Mouse (Mus musculus) brown adipose tissue, adult 24 weeks (tissue): Measurements from ENCODE around the gene Med13l. TPM values are rescaled to one million over a fixed set of nuclear protein-coding genes. Genes with fewer than 3 reads are reported as not detected.

Source experiments
- H3K27ac ChIP-seq: fragments of 200-500 bp; replicated peaks from 2 replicates; pipeline ENCODE4 v1.5.1; 2012; ENCODE audit warnings: low read depth, mild to moderate bottlenecking, low read length
- H3K4me1 ChIP-seq: fragments of 200-500 bp; 2 replicates; pipeline ENCODE4 v1.6.1; 2012; ENCODE audit warnings: low read length, mixed read lengths; ENCODE audit not compliant: control insufficient read depth, insufficient read depth, insufficient read length
- H3K4me3 ChIP-seq: fragments of 200-500 bp; 2 replicates; pipeline ENCODE4 v1.5.1; 2012; ENCODE audit warnings: low read depth, mild to moderate bottlenecking, low read length, moderate library complexity; ENCODE audit not compliant: insufficient read depth
- polyA plus RNA-seq: library from polyadenylated mRNA; stranded (reverse); fragments of >200 nt; gene quantifications from 2 replicates; pipeline ENCODE4 v1.2.4, GENCODE M21; 2012; ENCODE audit not compliant: missing spikeins, insufficient read depth, insufficient read length

Med13l gene
- polyA plus RNA-seq, 1 experiment = 11.4 TPM

- no peak overlapping the region for H3K27ac ChIP-seq
- H3K4me3 ChIP-seq = no peak overlapping the region
- peaks cover 13% of the 10 kb centered on the region for H3K4me1 ChIP-seq
Measured at GRCm38 (mm10) chr5:118661751-118662150, 101.3 kb downstream of the Med13l start.

GRCm38 (mm10) chr5:118663999-118664398, 103.5 kb downstream of the Med13l start:
- no peak overlapping the region for H3K4me3 ChIP-seq
- H3K27ac ChIP-seq = no peak overlapping the region
- H3K4me1 ChIP-seq = peaks cover 9% of the 10 kb centered on the region

GRCm38 (mm10) chr5:118665023-118665422, 104.5 kb downstream of the Med13l start:
- H3K4me3 ChIP-seq = no peak overlapping the region
- no peak overlapping the region for H3K27ac ChIP-seq
- peaks cover 8% of the 10 kb centered on the region; the same call in 1 of the 2 replicates for H3K4me1 ChIP-seq

- H3K4me3 ChIP-seq = no peak overlapping the region
- no peak overlapping the region for H3K27ac ChIP-seq
- peaks cover 4% of the 10 kb centered on the region; the same call in 1 of the 2 replicates for H3K4me1 ChIP-seq
Measured at GRCm38 (mm10) chr5:118666437-118667207, 106.1 kb downstream of the Med13l start.

- Histone ChIP-seq H3K4me1 (peaks cover 4% of the 10 kb centered on the region; the same call in 1 of the 2 replicates), H3K27ac (no peak overlapping the region), H3K4me3 (no peak overlapping the region)
Measured at GRCm38 (mm10) chr5:118667863-118668262, 107.4 kb downstream of the Med13l start.

- Histone ChIP-seq H3K4me1 (no peaks in the 10 kb centered on the region), H3K4me3 (no peak overlapping the region), H3K27ac (no peak overlapping the region)
Measured at GRCm38 (mm10) chr5:118668931-118669330, 108.5 kb downstream of the Med13l start.

- no peak overlapping the region for H3K4me3 ChIP-seq
- H3K4me1 ChIP-seq = peaks cover 11% of the 10 kb centered on the region
- H3K27ac ChIP-seq = no peak overlapping the region
Measured at GRCm38 (mm10) chr5:118672111-118672510, 111.6 kb downstream of the Med13l start.

- H3K27ac ChIP-seq = no peak overlapping the region
- H3K4me3 ChIP-seq = no peak overlapping the region
- peaks cover 15% of the 10 kb centered on the region for H3K4me1 ChIP-seq
Measured at GRCm38 (mm10) chr5:118673859-118674258, 113.4 kb downstream of the Med13l start.

- H3K4me1 ChIP-seq = peaks cover 16% of the 10 kb centered on the region
- H3K4me3 ChIP-seq = no peak overlapping the region
- no peak overlapping the region for H3K27ac ChIP-seq
Measured at GRCm38 (mm10) chr5:118674321-118674720, 113.8 kb downstream of the Med13l start.

- Histone ChIP-seq H3K4me1 (peaks cover 17% of the 10 kb centered on the region), H3K4me3 (no peak overlapping the region), H3K27ac (no peak overlapping the region)
Measured at GRCm38 (mm10) chr5:118675697-118676096, 115.2 kb downstream of the Med13l start.

- H3K4me1 ChIP-seq = peaks cover 17% of the 10 kb centered on the region
- H3K27ac ChIP-seq = no peak overlapping the region
- H3K4me3 ChIP-seq = no peak overlapping the region
Measured at GRCm38 (mm10) chr5:118676151-118676918, 115.9 kb downstream of the Med13l start.

- H3K27ac ChIP-seq = no peak overlapping the region
- H3K4me1 ChIP-seq = peaks cover 17% of the 10 kb centered on the region
- H3K4me3 ChIP-seq = no peak overlapping the region
Measured at GRCm38 (mm10) chr5:118679283-118679835, 118.9 kb downstream of the Med13l start.

GRCm38 (mm10) chr5:118680853-118681252, 120.4 kb downstream of the Med13l start:
- Histone ChIP-seq H3K27ac (no peak overlapping the region), H3K4me3 (no peak overlapping the region), H3K4me1 (peaks cover 12% of the 10 kb centered on the region)

GRCm38 (mm10) chr5:118682007-118682406, 121.5 kb downstream of the Med13l start:
- Histone ChIP-seq H3K27ac (no peak overlapping the region), H3K4me1 (peaks cover 6% of the 10 kb centered on the region), H3K4me3 (no peak overlapping the region)

- H3K4me3 ChIP-seq = no peak overlapping the region
- no peak overlapping the region for H3K27ac ChIP-seq
Measured at GRCm38 (mm10) chr5:118685145-118685544, 124.7 kb downstream of the Med13l start.

More at GRCm38 (mm10) chr5:118685145-118685544, 124.7 kb downstream of the Med13l start:
- H3K4me1 ChIP-seq = peaks cover 2% of the 10 kb centered on the region
